Mouse (Mus musculus) frontal cortex, adult (tissue): ENCODE measurements at regions not wholly inside any gene's neighbourhood (a gene's known extent, or its start where the extent isn't known, plus 50 kb on each side); places are given as distances from the start of the nearest gene placed in this dataset.
"Not testable (repeated sequence)": the region's sequence is repeated elsewhere in the genome, so short reads cannot be mapped to it uniquely, and the experiment has no call there.

Experiments used
- ATAC-seq: cut with Nextera tagmentation; 2 replicates; pipeline ENCODE4 v1.9.2; 2017; ENCODE audit warnings: mild to moderate bottlenecking, moderate library complexity, mixed read lengths; ENCODE audit not compliant: low TSS enrichment

DNA sequence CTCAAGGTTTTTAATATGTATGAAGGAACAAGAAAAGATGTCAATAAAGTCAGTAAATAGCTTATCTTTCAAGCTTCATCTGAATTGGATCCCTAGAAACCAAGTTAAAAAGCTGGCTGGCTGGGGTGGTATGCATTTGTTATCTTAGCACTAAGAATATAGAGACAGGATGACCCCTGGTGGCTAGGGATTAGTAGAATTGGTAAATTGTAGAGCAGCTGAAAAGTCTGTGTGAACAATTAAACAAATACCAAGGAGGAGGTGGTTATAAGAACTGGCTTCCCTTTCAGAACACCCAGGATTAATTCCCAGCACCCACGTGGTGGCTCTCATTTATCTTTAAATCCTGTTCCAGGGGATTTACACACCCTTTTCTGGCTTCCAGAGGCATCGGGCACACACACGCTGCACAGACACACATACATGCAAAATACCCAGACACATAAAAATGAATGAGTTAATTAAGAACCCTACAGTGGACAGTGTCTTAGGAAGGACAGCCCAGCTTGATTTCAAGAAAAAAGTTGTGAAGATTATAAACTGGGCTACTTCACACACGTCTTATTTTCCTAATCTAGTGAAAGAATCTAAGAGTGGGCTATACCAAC lies 170.5 kb downstream of the Pdzph1 start:
- peak; percentile 52; the same call in 1 of the 2 replicates for ATAC-seq

DNA sequence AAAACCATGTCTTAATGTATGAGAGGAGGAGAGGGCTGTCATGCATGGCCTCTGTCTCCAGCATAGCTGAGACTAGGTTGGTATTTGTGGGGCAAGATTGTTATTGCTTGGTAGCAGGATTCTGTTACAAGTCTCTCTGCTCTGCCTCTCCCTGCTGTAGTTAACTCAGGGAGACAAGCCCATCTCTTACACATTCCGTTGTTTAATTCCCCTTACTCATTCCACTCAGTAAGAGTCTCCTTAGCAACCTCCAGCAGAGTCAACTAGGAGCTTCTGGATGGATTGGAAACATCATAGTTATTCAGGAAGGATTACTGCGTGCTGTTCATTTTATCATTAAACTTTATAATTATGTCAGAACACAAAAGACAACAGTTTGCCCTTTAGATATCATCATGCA lies 171.8 kb downstream of the Pdzph1 start:
- ATAC-seq = no peak

DNA sequence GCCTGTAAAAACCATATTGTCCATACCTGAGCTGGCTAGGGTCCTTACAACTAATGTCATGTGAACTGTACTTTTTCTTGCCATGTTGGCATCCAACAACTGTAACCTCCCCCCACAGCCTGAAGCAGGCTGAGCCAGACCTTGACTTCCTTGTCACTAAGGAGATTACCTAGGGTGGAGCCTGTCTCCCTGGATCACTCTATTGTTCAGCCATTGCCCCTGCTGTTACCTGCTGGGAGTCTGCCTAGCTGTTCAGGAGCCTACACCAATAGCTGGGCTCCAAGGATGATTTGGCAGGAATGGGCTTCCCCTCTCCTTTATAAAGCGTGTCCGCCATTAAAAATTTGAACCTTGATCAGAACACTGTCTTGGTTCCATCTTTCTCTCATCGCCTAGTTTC lies 215.7 kb downstream of the Pdzph1 start:
- not testable (repeated sequence) for ATAC-seq

DNA sequence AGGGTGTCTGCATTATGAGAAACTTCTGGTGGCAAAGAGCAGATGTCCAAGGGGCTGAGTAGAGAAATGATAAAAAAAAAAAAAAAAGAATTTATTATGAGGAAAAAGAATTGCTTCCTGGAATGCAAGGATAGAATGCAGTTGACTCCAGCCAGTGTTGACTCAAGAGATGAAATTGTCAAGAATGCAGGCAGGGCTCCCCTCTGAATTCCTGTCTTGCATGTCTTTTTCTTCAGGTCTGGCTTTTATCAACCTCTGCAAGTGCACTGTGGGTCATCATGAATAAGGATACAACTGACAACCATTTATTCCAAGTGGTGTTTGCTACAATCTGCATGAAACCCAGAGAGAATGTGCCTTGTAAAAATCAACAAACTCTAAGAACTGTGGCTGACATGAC lies 217.6 kb downstream of the Pdzph1 start:
- no peak for ATAC-seq

DNA sequence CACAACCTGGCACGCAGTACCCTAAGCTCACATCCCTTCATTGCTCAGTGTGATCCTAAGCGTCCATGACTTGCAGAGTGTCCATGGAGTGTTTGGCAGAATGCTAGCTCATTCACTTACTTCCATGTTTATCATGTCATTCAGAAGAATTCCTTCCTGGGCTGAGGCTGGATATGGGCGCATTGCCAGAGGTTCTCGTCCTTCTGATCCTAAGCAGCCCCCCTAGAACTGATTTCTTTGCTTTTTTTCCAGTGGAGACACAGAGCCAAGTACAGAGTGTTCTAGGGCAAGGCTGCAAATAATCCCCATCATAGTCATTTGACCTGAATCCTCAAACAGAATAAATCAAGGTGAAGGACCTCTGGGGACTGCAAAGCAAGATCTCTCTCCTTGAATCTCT lies 226.0 kb downstream of the Pdzph1 start:
- ATAC-seq = no peak

DNA sequence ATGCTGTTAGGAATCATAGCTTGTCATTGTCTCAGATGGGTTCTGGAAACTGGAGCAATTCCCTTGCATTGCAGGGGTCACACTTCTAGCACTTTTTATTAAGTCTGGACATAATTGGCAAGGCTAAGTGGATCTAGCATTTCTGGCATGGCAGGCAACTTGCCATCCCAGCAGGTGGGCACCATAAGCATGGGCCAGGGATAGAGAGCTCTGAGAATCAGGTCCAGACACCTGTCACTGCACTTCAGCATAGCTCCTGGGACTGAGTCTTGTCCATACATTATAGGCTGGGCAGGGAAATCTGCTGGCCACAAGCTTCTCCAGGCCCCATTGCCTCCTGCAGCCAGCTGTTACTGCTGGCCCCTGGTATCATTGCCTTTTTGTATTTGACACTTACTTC lies 242.2 kb downstream of the Pdzph1 start:
- no peak for ATAC-seq

DNA sequence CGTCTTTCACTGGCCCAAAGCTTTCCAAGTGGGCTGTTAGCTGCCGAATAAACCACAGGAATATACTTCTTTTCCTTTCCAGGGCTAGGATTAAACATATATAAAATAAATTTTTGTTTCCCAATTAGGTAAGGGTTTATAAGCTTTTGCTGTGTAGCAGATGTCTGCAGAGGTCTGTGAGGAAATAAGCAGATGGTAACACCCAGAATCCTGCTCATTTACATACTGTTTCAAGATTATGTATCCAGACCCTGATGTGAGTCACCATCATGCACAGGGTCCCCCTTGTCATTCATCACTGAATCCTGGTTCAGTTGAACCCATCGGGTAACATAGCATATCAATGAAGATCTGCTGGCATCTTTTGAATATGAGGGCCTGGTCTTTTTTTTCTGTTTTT lies 242.9 kb downstream of the Pdzph1 start:
- peak; percentile 72 for ATAC-seq

DNA sequence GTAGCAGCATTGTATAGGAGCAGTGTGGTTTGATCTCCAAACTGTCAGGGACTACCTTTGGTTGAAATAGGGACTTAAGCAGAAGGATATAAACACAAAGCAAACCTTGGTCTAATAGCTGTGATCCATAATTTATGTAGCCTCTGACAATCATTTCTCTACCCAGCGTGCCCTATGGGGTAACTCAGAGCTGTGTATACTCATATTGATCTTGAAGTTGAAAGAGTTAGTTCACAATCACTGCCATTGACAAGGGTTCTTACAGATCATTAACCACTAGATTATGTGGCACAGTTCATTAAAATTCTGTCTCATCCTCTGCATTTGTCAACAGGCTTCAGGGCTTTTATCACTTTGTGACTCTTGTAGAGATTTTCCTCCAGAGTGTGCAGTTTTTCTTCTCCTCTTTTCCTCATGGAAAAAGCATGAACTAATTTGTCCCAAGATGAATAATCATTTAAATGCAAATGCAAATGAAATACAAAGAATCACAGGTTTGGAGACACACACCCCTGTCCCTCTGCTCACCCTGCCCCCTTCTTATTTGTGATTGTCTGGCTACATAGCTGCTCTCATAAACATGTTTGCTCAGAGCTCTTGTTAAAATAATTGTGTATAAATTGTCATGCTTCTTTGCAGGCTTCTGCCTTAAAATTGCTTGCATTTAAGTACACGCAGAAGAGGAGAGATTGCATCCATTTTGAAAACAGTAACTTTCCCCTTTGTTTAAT lies 280.3 kb downstream of the Pdzph1 start:
- no peak for ATAC-seq

DNA sequence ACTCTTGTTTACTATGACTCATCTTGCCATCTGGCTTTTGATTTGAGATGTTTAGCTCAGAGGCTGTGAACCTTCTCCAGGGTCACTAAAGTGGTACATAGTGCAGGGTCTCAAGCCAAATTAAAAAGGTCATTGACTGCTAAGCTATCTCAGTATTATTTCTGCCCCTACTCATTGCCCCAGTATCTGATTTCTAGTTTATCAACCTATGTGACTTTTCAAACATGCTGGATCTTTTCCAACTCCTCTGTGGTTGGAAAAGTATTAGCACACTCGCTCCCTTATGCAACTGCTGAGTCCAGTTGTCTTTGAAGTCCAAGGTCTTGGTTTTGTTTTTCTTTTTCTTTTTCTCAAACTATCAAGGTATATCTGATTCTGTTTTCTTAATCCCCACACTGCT lies 301.0 kb downstream of the Pdzph1 start:
- no peak for ATAC-seq

DNA sequence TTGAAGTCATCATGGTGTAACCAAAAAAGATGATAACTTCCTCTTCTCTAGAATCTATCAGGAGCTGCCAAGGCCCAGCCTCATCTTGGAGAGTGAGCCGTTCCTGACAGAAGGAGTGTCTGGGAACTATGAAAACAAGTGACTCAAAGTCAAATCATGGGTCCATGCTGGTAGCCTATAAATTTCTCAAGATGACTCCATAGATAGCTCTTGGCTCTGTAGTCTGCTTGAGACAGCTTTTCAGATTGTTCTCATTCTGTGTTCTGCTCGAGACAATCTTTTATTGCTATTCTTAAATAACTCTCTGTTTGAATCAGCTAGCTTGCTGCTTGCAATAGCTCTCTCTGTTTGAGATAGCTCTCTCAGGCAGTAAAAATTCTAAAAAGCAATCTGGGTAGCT lies 318.9 kb downstream of the Pdzph1 start:
- ATAC-seq = peak; percentile 99

DNA sequence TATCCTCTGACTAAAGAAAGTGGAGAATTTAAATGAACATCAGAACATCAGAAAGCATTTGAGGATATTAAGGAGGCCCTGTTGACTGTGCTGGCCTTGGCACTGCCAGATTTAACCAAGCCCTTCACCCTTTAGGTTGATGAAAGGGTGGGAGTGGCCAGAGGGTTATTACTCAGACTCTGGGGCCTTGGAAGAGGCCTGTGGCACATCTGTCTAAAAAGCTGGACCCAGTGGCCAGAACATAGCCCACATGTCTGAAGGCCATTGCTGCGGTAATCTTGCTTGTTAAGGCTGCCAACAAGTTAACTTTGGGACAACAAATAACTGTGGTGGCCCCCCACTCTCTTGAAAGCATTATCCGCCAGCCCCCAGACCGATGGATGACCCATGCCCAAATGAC lies 323.1 kb downstream of the Pdzph1 start:
- ATAC-seq = no peak

DNA sequence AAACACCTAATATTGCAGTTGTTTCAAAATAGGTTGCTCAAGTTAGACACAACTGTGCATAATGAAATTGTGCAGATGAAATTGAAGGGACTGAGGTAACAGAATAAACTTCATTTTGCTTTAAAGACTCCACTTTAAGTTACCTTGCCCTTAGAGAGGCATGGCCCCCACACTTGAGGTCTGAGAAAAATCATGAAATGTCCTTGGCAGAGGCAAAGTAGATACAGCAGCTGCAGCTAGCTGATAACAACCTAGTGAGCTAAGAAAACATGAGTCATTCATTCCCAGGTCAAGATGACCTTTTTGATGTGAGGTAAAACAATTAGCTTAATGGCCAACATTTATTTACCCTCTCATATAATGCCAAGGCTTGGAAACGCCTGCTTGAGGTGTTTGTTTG lies 347.4 kb downstream of the Pdzph1 start:
- ATAC-seq = no peak

DNA sequence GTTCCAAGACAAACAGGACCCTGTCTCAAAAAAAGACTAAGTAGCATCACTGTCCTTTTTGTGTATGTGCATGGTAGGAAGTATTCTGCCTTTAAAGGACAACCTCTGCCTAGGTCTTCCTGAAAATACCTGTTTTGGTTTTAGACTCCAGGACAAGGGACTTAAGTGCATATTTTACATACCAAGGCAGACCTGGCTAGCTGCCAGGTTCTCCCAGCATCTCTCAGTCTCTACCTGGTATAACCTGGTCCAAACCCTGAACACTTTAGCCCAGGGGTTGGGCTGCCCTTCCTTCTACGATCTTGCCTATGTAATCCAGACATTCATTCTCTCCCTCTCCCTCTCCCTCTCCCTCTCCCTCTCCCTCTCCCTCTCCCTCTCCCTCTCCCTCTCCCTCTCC lies 348.9 kb downstream of the Pdzph1 start:
- ATAC-seq = no peak

DNA sequence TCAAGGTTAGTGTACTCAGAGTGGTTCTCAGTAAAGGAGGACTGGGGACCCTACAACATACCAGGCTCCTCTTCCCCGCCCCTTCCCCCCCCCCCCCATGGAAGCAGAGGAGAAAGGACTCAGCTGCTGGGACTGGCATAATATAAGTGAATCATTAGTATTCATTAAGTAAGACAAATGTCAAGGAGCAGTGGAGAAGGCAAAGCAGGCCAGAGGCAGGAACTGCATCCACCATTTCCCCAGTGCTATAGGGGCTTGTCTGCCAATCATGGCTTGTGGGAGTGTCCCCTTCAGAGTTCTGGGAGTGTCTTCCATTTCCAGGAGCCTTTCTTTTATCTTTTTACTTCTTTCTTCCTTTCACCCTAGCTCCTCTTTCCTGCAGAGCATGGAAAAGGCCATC lies 392.3 kb downstream of the Pdzph1 start:
- ATAC-seq = no peak

DNA sequence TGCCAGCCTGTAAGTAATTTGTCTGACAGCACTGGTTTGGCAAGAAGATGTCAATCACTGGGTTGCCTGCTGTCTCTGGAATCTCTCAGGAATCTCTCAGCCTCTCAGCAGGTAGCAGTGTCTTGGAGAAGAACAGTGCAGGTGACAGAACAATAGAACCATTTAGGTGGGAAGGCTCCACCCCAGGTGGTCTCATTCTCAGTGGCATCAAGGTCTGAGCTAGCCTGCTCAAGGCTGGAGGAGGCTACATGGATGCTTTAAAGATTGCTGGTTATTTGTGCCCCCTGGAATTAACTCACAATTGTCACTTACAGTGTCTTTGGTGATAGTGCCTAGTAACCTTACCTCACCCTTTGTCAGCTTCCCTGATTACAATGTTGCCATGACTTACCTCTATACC lies 394.5 kb downstream of the Pdzph1 start:
- ATAC-seq = no peak

DNA sequence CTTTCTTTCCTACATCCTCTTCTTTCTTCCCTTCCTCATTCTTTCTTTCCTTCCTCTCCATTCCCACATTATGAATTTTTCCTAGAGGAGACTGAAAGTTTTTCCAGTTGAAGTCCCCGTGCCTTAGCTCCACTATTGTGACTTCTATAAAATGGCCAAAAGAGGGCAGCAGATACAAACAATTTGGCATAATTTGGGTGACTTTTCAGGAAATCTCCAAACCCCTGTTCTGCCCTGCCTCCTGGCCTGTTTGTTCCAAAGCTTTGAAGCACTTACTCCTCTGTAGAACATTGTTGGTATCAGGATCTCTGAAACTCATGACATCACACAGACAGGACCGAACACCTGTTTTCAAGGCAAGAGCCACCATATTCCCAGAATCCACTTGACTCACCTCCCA lies 403.2 kb downstream of the Pdzph1 start:
- peak; percentile 73 for ATAC-seq

DNA sequence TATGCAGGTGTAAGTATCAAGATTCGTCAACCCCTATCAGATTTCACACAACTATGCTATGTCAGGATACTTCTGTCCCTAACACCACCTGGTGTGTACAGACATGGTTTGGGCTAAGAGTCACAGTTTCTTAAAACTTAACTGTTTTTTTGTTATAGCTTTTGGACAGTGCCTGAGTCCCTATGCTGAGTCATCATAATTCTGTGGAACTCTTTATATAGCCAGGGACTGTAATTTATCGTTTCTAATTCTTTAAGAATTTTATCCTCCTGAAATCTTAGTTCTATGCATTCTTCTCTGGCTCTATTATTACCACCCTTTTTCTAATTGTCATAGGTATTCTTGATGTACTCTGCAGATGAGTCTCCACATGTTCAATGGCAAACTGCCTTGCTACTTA lies 418.3 kb downstream of the Pdzph1 start:
- ATAC-seq = no peak
